Mouse (Mus musculus) layer of hippocampus, adult 18-20 months (tissue): ENCODE results near the gene Bmi1. TPM values are rescaled to one million over a fixed set of nuclear protein-coding genes. Genes with fewer than 3 reads are reported as not detected.

Experiments used
- DNase-seq, 2 experiments: peaks; one replicate each; pipeline ENCODE4 v3.0.0; 2022; ENCODE audit warnings: low spot score in 2 of 2
- total RNA-seq, 2 experiments: library from RNA; stranded (reverse); gene quantifications; 2 replicates each; pipeline ENCODE4 v1.2.3; 2021

The Bmi1 gene
- total RNA-seq, 2 experiments from 2014 or later: 65.6 to 68.9 TPM

DNA sequence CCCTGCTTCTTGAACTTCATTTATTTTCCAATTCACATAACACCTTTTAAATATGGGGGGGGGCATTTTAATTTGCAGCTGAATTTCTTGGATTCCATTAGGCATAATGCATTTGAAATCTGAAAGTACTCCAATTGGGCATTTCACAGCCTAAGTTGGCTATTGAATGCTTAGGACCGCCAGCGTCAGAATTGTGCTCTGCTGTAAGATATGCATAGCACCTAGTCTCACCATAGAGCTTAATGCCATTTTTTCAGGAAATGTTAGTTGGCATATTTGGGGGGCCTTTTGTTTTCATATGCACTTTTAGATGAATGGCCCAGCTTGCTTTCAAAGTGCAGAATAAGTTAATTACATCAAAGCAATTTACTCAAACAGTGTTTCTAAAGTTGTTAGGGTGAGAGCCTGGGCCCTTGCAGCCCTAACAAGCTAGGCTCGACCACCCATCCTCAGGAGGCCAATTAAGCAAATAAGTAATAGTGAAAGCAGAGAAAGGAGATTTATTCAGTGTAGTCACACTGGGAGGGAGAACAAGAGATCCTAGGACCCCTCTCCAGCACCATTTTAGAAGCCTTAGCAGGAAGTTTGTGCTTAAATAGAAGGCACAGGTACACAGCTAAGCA is 45.5 kb downstream of the Bmi1 start:
- DNase-seq: no peak

DNA sequence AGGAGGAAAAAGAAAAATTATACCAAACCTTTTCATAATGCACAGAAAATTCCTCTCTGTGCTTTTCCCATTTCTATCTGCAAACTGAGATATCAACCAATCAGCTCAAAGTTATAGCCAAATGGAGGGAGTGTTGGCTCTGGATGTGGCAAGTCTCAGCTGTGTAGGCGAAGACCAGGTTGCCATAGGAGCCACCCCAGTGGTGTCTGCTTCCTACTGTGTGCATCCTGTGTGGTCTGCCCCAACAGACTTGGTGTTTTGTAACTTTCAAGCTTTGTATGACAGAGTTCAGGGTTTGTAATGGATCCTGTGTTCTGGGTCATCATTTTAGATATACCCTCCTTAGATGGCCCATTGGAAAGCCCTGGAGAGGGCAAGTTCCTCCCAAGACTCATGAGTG is 47.6 kb downstream of the Bmi1 start:
- DNase-seq: no peak

DNA sequence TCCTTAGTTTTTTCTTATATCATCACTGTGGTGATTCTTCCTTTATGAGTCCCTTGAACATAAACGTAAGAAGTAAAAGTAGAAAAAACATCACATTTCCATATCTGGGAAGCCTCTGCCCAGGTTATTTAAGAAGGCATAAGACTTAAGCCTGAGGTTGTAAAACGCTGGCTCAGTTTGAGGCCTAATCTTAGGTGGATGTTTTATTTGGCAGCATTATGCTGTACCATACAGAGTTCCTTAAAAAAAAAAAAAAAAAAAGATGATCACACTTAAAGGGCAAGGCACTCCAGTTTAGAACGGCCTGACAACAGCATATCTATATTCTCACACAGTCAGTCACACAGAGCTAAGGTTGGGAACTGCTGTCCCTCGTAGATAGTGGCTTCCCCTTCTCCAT is 49.1 kb downstream of the Bmi1 start:
- no peak for DNase-seq

DNA sequence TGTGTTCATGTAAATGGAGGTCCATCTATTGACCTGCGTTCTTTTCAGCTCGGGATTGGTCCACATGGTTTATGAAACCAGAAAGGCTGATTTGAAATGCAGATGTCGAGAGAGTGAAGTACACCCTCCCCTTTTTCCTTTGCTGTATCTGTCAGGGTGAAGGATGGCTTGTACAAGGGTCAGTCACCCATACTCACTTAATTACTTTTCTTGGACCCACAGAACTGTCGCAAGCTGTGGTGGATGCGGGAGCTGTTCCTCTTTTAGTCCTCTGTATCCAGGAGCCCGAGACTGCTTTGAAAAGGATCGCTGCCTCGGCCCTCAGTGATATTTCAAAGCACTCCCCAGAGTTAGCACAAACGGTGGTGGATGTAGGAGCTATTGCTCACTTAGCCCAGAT is 54.9 kb downstream of the Bmi1 start:
- no peak for DNase-seq

DNA sequence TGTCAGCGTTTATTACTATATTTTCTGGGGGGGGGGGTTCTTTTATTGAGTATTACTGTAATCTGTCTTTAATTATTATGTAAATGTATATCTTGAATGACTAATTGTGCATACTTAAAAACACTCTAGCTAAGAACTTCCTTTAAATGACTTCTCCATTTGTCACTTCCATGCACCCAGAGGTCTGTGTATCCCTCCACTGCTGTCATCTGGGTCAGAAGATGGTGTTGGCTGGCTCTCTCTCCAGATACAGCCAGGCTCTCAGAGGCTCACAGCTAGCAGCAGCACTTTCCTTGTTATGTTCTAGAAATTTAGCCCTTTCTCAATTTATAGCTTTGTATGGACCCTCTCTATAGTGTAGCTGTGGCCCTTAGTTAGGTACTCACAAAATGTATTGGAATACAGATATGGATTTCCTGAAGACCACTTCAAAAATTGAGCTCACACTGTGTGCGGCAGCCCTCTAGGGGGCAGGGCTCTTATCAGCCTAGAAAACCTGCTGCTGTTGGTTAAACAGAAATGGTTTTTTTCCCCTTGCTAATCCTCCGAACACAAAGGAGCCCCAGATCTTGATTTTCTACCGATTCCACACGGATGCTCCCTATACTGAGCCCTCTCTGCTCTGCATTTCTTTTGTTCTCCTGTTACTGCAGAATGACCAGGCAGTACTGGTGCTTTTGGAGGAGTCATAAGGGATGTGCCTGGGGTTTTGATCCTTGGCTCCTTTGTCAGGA is 57.7 kb downstream of the Bmi1 start:
- no peak for DNase-seq

Other genes starting within 250 kb of the Bmi1 start
- 10 to 100 TPM; 85.4 to 92.4 TPM for gene Commd3, start 4.6 kb upstream of the Bmi1 start, total RNA-seq
- 10 to 100 TPM; 10.2 to 10.8 TPM for gene Spag6, start 17.0 kb downstream of the Bmi1 start, total RNA-seq